Mouse (Mus musculus) MEL (cell line): ENCODE results near the gene Plekha7. TPM values are rescaled to one million over a fixed set of nuclear protein-coding genes. Genes with fewer than 3 reads are reported as not detected.

Experiments used
- DNase-seq: peaks from one replicate; pipeline ENCODE4 v3.0.0; 2011; ENCODE audit warnings: low read depth, low spot score
- H3K27ac ChIP-seq: 2 replicates; pipeline ENCODE4 v1.5.1; 2012; ENCODE audit warnings: low read depth, mild to moderate bottlenecking, control low read depth, low read length, moderate library complexity; ENCODE audit not compliant: control insufficient read depth
- H3K27me3 ChIP-seq, 2 experiments: fragments of 150-350 bp in 1 of 2; sonication (generic) in 1 of 2; 2 replicates each; pipeline ENCODE4 v1.6.1; 2012; ENCODE audit warnings: low read length in 2 of 2, mild to moderate bottlenecking in 2 of 2, improper control_type of control experiment in 1 of 2, moderate library complexity in 1 of 2; ENCODE audit not compliant: insufficient read depth in 2 of 2, control insufficient read depth in 1 of 2
- H3K36me3 ChIP-seq, 2 experiments: 2 replicates each; pipeline ENCODE4 v1.6.1; 2012 to 2014; ENCODE audit warnings: low read length in 2 of 2, improper control_type of control experiment in 1 of 2, inconsistent platforms in 1 of 2, mild to moderate bottlenecking in 1 of 2; ENCODE audit not compliant: insufficient read depth in 2 of 2, control insufficient read depth in 1 of 2
- H3K4me1 ChIP-seq, 2 experiments: fragments of 150-350 bp in 1 of 2; sonication (generic) in 1 of 2; 2 replicates each; pipeline ENCODE4 v1.6.1; 2012; ENCODE audit warnings: low read length in 2 of 2, improper control_type of control experiment in 1 of 2, mild to moderate bottlenecking in 1 of 2; ENCODE audit not compliant: insufficient read depth in 2 of 2, control insufficient read depth in 1 of 2
- H3K4me3 ChIP-seq, 2 experiments: fragments of 150-350 bp in 1 of 2; sonication (generic) in 1 of 2; 2 replicates each; pipeline ENCODE4 v1.5.1; 2012; ENCODE audit warnings: low read depth in 2 of 2, low read length in 2 of 2, mild to moderate bottlenecking in 2 of 2, moderate library complexity in 2 of 2, control low read depth in 1 of 2, improper control_type of control experiment in 1 of 2; ENCODE audit not compliant: control insufficient read depth in 1 of 2, insufficient read depth in 1 of 2
- H3K79me2 ChIP-seq: 2 replicates; pipeline ENCODE4 v1.6.1; 2012; ENCODE audit warnings: mild to moderate bottlenecking, low read length, moderate library complexity; ENCODE audit not compliant: control insufficient read depth, poor library complexity, insufficient read depth
- H3K9ac ChIP-seq: 2 replicates; pipeline ENCODE4 v1.6.1; 2012; ENCODE audit warnings: low read depth, mild to moderate bottlenecking, control low read depth, low read length, moderate library complexity; ENCODE audit not compliant: control insufficient read depth, poor library complexity, severe bottlenecking
- H3K9me3 ChIP-seq: fragments of 150-350 bp; sonication (generic); replicated peaks from 2 replicates; pipeline ENCODE4 v1.6.1; 2012; ENCODE audit warnings: mild to moderate bottlenecking, low read length, improper control_type of control experiment, moderate library complexity; ENCODE audit not compliant: insufficient read depth
- CHD2 ChIP-seq: IDR thresholded peaks from 2 replicates; pipeline ENCODE4 v1.6.1; 2011; ENCODE audit warnings: low read length, improper control_type of control experiment
- CTCF ChIP-seq, 3 experiments: IDR thresholded peaks in 2 of 3; conservative IDR thresholded peaks in 1 of 3; 2 replicates each; pipeline ENCODE4 v1.5.1; 2011 to 2012; ENCODE audit warnings: low read length in 3 of 3, low read depth in 2 of 3, mild to moderate bottlenecking in 2 of 3, improper control_type of control experiment in 1 of 3, inconsistent platforms in 1 of 3, mixed read lengths in 1 of 3, moderate library complexity in 1 of 3; ENCODE audit not compliant: control insufficient read depth in 1 of 3, insufficient read depth in 1 of 3, poor library complexity in 1 of 3, severe bottlenecking in 1 of 3
- GABPA ChIP-seq: IDR thresholded peaks from 2 replicates; pipeline ENCODE4 v1.6.1; 2012; ENCODE audit warnings: low read depth, mild to moderate bottlenecking, inconsistent platforms, low read length, improper control_type of control experiment, moderate library complexity
- HCFC1 ChIP-seq: IDR thresholded peaks from 2 replicates; pipeline ENCODE4 v1.6.1; 2012; ENCODE audit warnings: low read depth, mild to moderate bottlenecking, inconsistent platforms, low read length, improper control_type of control experiment, moderate library complexity
- KAT2A ChIP-seq: conservative IDR thresholded peaks from 2 replicates; pipeline ENCODE4 v1.6.1; 2012; ENCODE audit warnings: low read depth, low read length, improper control_type of control experiment, inconsistent platforms
- MAFK ChIP-seq: IDR thresholded peaks from 2 replicates; pipeline ENCODE4 v1.6.1; 2011; ENCODE audit warnings: low read depth, mild to moderate bottlenecking, low read length, improper control_type of control experiment, borderline replicate concordance
- MAX ChIP-seq: IDR thresholded peaks from 2 replicates; pipeline ENCODE4 v1.6.1; 2011; ENCODE audit warnings: low read length, improper control_type of control experiment
- MAZ ChIP-seq: IDR thresholded peaks from 2 replicates; pipeline ENCODE4 v1.6.1; 2012; ENCODE audit warnings: low read depth, mild to moderate bottlenecking, inconsistent platforms, low read length, improper control_type of control experiment
- MEF2A ChIP-seq: IDR thresholded peaks from 2 replicates; pipeline ENCODE4 v1.6.1; 2014; ENCODE audit warnings: low read depth, mild to moderate bottlenecking, inconsistent platforms, low read length, improper control_type of control experiment; ENCODE audit not compliant: poor library complexity, insufficient replicate concordance, severe bottlenecking; ENCODE audit errors: extremely low read depth
- MXI1 ChIP-seq: IDR thresholded peaks from 2 replicates; pipeline ENCODE4 v1.6.1; 2011; ENCODE audit warnings: mild to moderate bottlenecking, low read depth, low read length, improper control_type of control experiment
- MYB ChIP-seq: IDR thresholded peaks from 2 replicates; pipeline ENCODE4 v1.6.1; 2011; ENCODE audit warnings: mild to moderate bottlenecking, low read depth, low read length, improper control_type of control experiment
- MYC ChIP-seq: IDR thresholded peaks from 2 replicates; pipeline ENCODE4 v1.6.1; 2011; ENCODE audit warnings: low read depth, mild to moderate bottlenecking, low read length, improper control_type of control experiment, moderate library complexity
- NELFE ChIP-seq: IDR thresholded peaks from 2 replicates; pipeline ENCODE4 v1.6.1; 2011; ENCODE audit warnings: low read depth, low read length, improper control_type of control experiment
- POLR2AphosphoS5 ChIP-seq: IDR thresholded peaks from 2 replicates; pipeline ENCODE4 v1.6.1; 2012; ENCODE audit warnings: low read depth, borderline replicate concordance, mild to moderate bottlenecking, inconsistent platforms, low read length, moderate library complexity, mixed read lengths
- RCOR1 ChIP-seq: IDR thresholded peaks from 2 replicates; pipeline ENCODE4 v1.6.1; 2012; ENCODE audit warnings: low read depth, mild to moderate bottlenecking, inconsistent platforms, low read length, improper control_type of control experiment
- TAL1 ChIP-seq: IDR thresholded peaks from 2 replicates; pipeline ENCODE4 v1.6.1; 2012; ENCODE audit warnings: mild to moderate bottlenecking, inconsistent platforms, low read length, moderate library complexity, mixed read lengths
- TBP ChIP-seq: IDR thresholded peaks from 2 replicates; pipeline ENCODE4 v1.8.0; 2011; ENCODE audit warnings: low read depth, low read length, improper control_type of control experiment
- UBTF ChIP-seq: IDR thresholded peaks from 2 replicates; pipeline ENCODE4 v1.6.1; 2012; ENCODE audit warnings: low read depth, mild to moderate bottlenecking, inconsistent platforms, low read length, improper control_type of control experiment, moderate library complexity, borderline replicate concordance; ENCODE audit not compliant: insufficient read depth
- USF2 ChIP-seq, 2 experiments: IDR thresholded peaks; 2 replicates each; pipeline ENCODE4 v1.6.1; 2011 to 2012; ENCODE audit warnings: improper control_type of control experiment in 2 of 2, low read length in 2 of 2, borderline replicate concordance in 1 of 2, inconsistent platforms in 1 of 2, low read depth in 1 of 2, mild to moderate bottlenecking in 1 of 2; ENCODE audit not compliant: insufficient read depth in 1 of 2
- ZMIZ1 ChIP-seq: IDR thresholded peaks from 2 replicates; pipeline ENCODE4 v1.6.1; 2012; ENCODE audit warnings: low read depth, mild to moderate bottlenecking, inconsistent platforms, low read length, improper control_type of control experiment, moderate library complexity
- ZNF384 ChIP-seq: IDR thresholded peaks from 2 replicates; pipeline ENCODE4 v1.6.1; 2012; ENCODE audit warnings: low read depth, mild to moderate bottlenecking, inconsistent platforms, low read length, improper control_type of control experiment
- polyA plus RNA-seq, 2 experiments: library from polyadenylated mRNA; stranded (reverse) in 1 of 2; unstranded in 1 of 2; fragments of >175 nt in 1 of 2; fragments of >200 nt in 1 of 2; gene quantifications; 2 replicates each; pipeline versions ENCODE4 v1.2.1 to v1.2.4; 2012; ENCODE audit warnings: low replicate concordance in 2 of 2, low read depth in 1 of 2; ENCODE audit not compliant: insufficient read length in 2 of 2, insufficient read depth in 1 of 2, missing spikeins in 1 of 2
- total RNA-seq: library from RNA; depleted of rRNA; stranded (reverse); fragments of 300-350 nt; gene quantifications from 2 replicates; pipeline ENCODE4 v1.2.3, GENCODE M21; 2012

Plekha7 gene
- total and polyA plus RNA-seq, 3 experiments: 4.4 to 14.5 TPM; not detected in 1

GRCm38 (mm10) chr7:116149568-116149967, 158.6 kb downstream of the Plekha7 start:
- Histone ChIP-seq H3K79me2 (no peaks in the 10 kb centered on the region), H3K9me3 (no peaks in the 10 kb centered on the region), H3K27ac (no peak overlapping the region), H3K36me3 (no peaks in the 10 kb centered on the region), H3K9ac (no peak overlapping the region), H3K4me1 (no peaks in the 10 kb centered on the region), H3K4me3 (no peak overlapping the region), H3K27me3 (no peaks in the 10 kb centered on the region)
- no peak for TF ChIP-seq HCFC1
- no peak for DNase-seq

- TF ChIP-seq CTCF (IDR thresholded peaks at IDR 0.05 in 2 of 3, conservative IDR thresholded peaks at IDR 0.05 in 1 of 3; ENCODE audit: control insufficient read depth in 1 of 3, insufficient read depth in 1 of 3, low read depth in 2 of 3, low read length in 3 of 3, poor library complexity in 1 of 3, severe bottlenecking in 1 of 3) (no peak; a peak in 1 of 6 replicates), MAZ (no peak), USF2 (IDR thresholded peaks at IDR 0.05; ENCODE audit: borderline replicate concordance in 1 of 2, insufficient read depth in 1 of 2, low read depth in 1 of 2, low read length in 2 of 2) (no peak), POLR2AphosphoS5 (no peak), MXI1 (no peak), UBTF (no peak), KAT2A (no peak), RCOR1 (no peak), MAX (no peak), ZMIZ1 (no peak), NELFE (no peak), ZNF384 (no peak), MEF2A (no peak), CHD2 (no peak), TAL1 (no peak), MYB (no peak), TBP (no peak), GABPA (no peak), MYC (no peak), MAFK (no peak)
- Histone ChIP-seq H3K79me2 (no peaks in the 10 kb centered on the region), H3K9ac (no peak overlapping the region), H3K4me1 (no peaks in the 10 kb centered on the region), H3K27ac (no peak overlapping the region), H3K36me3 (no peaks in the 10 kb centered on the region), H3K9me3 (no peaks in the 10 kb centered on the region), H3K4me3 (no peak overlapping the region), H3K27me3 (no peaks in the 10 kb centered on the region)
- DNase-seq: no peak
Measured at GRCm38 (mm10) chr7:116147114-116147513, 161.1 kb downstream of the Plekha7 start.
